Mouse (Mus musculus) thymus, adult 2 months (tissue): ENCODE measurements around the gene Slc28a3. TPM values are rescaled to one million over a fixed set of nuclear protein-coding genes. Genes with fewer than 3 reads are reported as not detected.

Source experiments
- DNase-seq: peaks from one replicate; pipeline ENCODE4 v3.0.0; 2021
- H3K27ac ChIP-seq: fragments of 200-500 bp; 2 replicates; pipeline ENCODE4 v1.5.1; 2012; ENCODE audit warnings: low read length, control low read depth; ENCODE audit not compliant: control insufficient read depth, insufficient read depth
- H3K27me3 ChIP-seq: fragments of 200-500 bp; 2 replicates; pipeline ENCODE4 v1.6.1; 2012; ENCODE audit warnings: mild to moderate bottlenecking, low read length, moderate library complexity, mixed read lengths; ENCODE audit not compliant: control insufficient read depth, insufficient read depth
- H3K36me3 ChIP-seq: fragments of 200-500 bp; 2 replicates; pipeline ENCODE4 v1.6.1; 2012; ENCODE audit warnings: mild to moderate bottlenecking, low read length, moderate library complexity; ENCODE audit not compliant: control insufficient read depth, insufficient read depth
- H3K4me1 ChIP-seq: fragments of 200-500 bp; replicated peaks from 2 replicates; pipeline ENCODE4 v1.6.1; 2012; ENCODE audit warnings: low read length; ENCODE audit not compliant: control insufficient read depth, insufficient read depth
- H3K4me3 ChIP-seq: fragments of 200-500 bp; 2 replicates; pipeline ENCODE4 v1.5.1; 2012; ENCODE audit warnings: mild to moderate bottlenecking, low read length, control low read depth, moderate library complexity; ENCODE audit not compliant: control insufficient read depth, insufficient read depth
- CTCF ChIP-seq: fragments of 200-500 bp; IDR thresholded peaks from 2 replicates; pipeline ENCODE4 v1.5.1; 2012; ENCODE audit warnings: mild to moderate bottlenecking, control low read depth, low read length, moderate library complexity, borderline replicate concordance; ENCODE audit not compliant: control insufficient read depth, poor library complexity, insufficient read depth; ENCODE audit errors: extremely low read depth
- POLR2A ChIP-seq: fragments of 200-500 bp; IDR thresholded peaks from 2 replicates; pipeline ENCODE4 v1.6.1; 2012; ENCODE audit warnings: mild to moderate bottlenecking, low read length, control low read depth, moderate library complexity; ENCODE audit not compliant: control insufficient read depth, poor library complexity, insufficient read depth; ENCODE audit errors: extremely low read depth
- WGBS: fragments of 180-500 bp; shearing (Covaris S2); methylation state at CpG from one replicate; pipeline ENCODE4 v1.1.7; 2018; 5-methylcytosine and 5-hydroxymethylcytosine counted together
- polyA plus RNA-seq: library from polyadenylated mRNA; depleted of rRNA; stranded (reverse); fragments of >200 nt; gene quantifications from 2 replicates; pipeline ENCODE4 v1.2.3, GENCODE M21; 2012

Slc28a3 gene
- polyA plus RNA-seq, 1 experiment: 0.07 TPM

DNA sequence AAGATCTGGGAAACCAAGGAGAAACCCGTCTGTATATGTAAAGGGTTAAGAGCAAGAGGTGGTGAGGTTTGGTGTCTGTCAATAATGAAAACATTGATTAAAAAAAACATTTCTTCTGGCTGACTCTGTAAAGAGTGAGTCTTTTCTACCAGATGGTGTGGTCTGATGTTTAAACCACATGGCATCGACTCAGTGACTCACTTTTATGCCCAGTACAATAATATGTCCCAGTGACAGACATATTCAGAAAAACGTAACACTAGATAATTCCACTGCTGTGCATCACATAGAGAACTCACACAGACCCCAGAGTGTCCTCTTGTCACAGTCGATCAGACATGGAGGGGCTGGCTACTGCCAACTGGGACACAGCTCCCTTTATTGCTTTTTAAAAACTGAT is 69.1 kb downstream of the Slc28a3 start:
- no peak overlapping the region for H3K27ac ChIP-seq
- no peak for DNase-seq
- no peaks in the 10 kb centered on the region for H3K36me3 ChIP-seq
- WGBS: 86% methylated on average over 4 of the region's 4 CpGs
- H3K4me1 ChIP-seq: no peaks in the 10 kb centered on the region
- H3K4me3 ChIP-seq: no peak overlapping the region
- no peaks in the 10 kb centered on the region for H3K27me3 ChIP-seq
- TF ChIP-seq CTCF (no peak), POLR2A (no peak)

- TF ChIP-seq POLR2A (no peak), CTCF (no peak)
- Histone ChIP-seq H3K4me1 (no peaks in the 10 kb centered on the region), H3K36me3 (no peaks in the 10 kb centered on the region), H3K4me3 (no peak overlapping the region), H3K27ac (no peak overlapping the region), H3K27me3 (no peaks in the 10 kb centered on the region)
- no peak for DNase-seq
- 87% methylated on average over 7 of the region's 7 CpGs for WGBS
Measured at GRCm38 (mm10) chr13:58538966-58539365, 71.7 kb downstream of the Slc28a3 start.

- Histone ChIP-seq H3K36me3 (no peaks in the 10 kb centered on the region), H3K4me3 (no peak overlapping the region), H3K27ac (no peak overlapping the region), H3K27me3 (no peaks in the 10 kb centered on the region), H3K4me1 (no peaks in the 10 kb centered on the region)
- DNase-seq: no peak
- 74% methylated on average over 4 of the region's 4 CpGs for WGBS
- TF ChIP-seq POLR2A (no peak), CTCF (no peak)
Measured at GRCm38 (mm10) chr13:58538366-58538765, 72.3 kb downstream of the Slc28a3 start.

DNA sequence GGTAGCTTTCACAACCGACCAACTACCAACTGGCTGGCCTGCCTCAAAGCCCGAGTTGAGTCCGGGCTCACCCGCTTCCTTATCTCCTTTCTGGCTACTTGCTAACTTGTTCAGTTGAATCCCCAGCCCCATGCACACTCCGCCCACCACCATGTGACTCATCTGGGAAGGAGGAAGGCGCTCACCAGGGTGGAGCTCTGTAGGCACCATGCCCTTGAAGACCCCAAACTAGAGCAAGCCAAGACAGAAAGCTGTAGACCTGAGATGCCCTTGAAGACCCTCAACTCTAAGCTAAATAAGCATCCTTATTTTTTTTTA is 72.8 kb downstream of the Slc28a3 start:
- Histone ChIP-seq H3K36me3 (no peaks in the 10 kb centered on the region), H3K27ac (no peak overlapping the region), H3K4me3 (no peak overlapping the region), H3K4me1 (no peaks in the 10 kb centered on the region), H3K27me3 (no peaks in the 10 kb centered on the region)
- no peak for DNase-seq
- WGBS: 75% methylated on average over 6 of the region's 6 CpGs
- no peak for TF ChIP-seq POLR2A
- no peak for TF ChIP-seq CTCF

DNA sequence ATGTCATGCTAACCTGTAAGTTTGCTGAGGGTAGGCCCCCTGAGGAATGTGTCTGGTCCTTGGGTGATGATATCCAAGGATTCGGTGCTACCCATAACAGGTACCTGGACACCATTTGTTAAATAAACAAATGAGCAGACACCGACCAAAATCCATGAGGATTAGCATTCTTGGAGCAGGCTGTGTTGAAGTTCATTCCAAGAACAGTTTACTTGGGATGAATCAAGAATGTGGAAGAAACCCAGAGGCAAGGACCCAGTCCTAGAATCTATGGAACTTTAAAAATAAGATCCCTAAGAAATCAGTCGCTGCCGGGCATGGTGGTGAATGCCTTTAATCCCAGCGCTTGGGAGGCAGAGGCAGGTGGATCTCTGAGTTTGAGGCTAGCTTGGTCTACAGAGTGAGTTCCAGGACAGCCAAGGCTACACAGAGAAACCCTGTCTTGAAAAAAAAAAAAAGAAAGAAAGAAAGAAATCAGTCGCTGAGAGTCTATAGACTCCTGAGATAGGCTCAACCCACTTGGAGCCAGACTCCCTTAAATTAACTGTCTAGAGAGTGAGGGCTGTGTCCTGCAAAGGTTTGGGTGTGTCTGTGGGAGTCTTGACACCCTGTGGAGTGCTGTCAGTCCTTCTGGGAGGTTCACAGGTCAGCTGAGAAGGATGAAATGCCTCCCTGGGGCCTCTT is 73.3 kb downstream of the Slc28a3 start:
- WGBS: 97% methylated on average over 6 of the region's 6 CpGs
- no peak for DNase-seq
- no peaks in the 10 kb centered on the region for H3K27me3 ChIP-seq
- no peaks in the 10 kb centered on the region for H3K36me3 ChIP-seq
- H3K27ac ChIP-seq: no peak overlapping the region
- no peak overlapping the region for H3K4me3 ChIP-seq
- no peaks in the 10 kb centered on the region for H3K4me1 ChIP-seq
- no peak for TF ChIP-seq CTCF
- TF ChIP-seq POLR2A: no peak

DNA sequence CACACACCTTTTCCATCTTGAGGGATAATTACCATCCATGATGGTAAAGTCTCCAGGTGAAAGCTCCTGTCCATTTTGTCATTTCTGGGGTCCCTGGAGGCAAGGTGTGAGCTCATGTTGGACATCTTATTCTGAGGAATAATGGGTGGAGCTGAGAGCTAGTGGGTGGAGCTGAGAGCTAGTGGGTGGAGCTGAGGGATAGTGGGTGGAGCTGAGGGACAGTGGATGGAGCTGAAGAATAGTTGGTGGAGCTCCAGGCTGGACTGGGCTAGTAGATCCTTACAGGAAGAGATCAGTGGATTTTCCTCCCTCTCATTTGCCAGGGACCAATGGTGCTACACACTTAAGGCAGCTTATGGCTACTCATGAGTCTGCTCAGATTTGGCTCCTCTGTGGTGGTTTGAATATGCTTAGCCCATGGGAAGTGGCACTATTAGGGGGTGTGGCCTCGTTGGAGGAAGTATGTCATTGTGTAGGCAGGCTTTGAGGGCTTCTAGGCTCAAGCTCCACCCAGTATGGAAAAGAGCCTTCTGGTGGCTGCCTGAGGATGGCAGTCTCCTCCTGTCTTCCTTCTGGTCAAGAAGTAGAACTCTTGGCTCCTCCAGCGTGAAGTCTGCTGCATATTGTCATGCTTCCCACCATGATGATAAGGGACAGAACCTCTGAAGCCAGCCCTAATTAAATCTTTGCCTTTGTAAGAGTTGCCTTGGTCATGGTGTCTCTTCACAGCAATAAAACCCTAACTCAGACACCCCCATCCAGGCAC is 74.0 kb downstream of the Slc28a3 start:
- no peak overlapping the region for H3K27ac ChIP-seq
- no peak overlapping the region for H3K4me3 ChIP-seq
- H3K36me3 ChIP-seq: no peaks in the 10 kb centered on the region
- no peaks in the 10 kb centered on the region for H3K27me3 ChIP-seq
- H3K4me1 ChIP-seq: no peaks in the 10 kb centered on the region
- WGBS: 79% methylated on average over 2 of the region's 2 CpGs
- TF ChIP-seq CTCF: no peak
- TF ChIP-seq POLR2A: no peak
- no peak for DNase-seq

DNA sequence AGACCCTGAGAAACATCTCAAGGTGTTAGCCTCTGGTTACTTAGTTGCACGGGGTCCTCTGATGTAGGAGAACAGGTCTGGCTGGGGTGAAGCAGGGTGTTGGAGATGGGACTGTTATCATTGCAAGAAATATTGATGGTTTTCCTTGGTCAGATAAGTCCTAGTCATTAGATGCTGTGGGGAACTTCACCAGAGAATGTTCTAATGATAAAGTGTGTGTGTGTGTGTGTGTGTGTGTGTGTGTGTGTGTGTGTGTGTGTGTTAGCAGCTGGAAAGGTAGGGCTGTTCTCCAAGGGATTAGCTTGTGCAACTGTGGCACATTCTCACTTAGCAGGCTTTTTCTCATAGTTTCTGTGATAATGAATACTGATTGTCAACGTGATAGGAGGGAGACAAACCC is 75.4 kb downstream of the Slc28a3 start:
- WGBS: 75% methylated on average over 2 of the region's 2 CpGs
- TF ChIP-seq CTCF (no peak), POLR2A (no peak)
- no peaks in the 10 kb centered on the region for H3K27me3 ChIP-seq
- DNase-seq: no peak
- no peak overlapping the region for H3K27ac ChIP-seq
- H3K4me3 ChIP-seq: no peak overlapping the region
- no peaks in the 10 kb centered on the region for H3K4me1 ChIP-seq
- H3K36me3 ChIP-seq: no peaks in the 10 kb centered on the region
